Mouse (Mus musculus) testis, postnatal 10 days (tissue): ENCODE results near the gene Anapc4.
A peak's percentile ranks its signal among the peaks of the same experiment; 100 is the strongest.

Experiments used
- DNase-seq: peaks from one replicate; pipeline ENCODE4 v3.0.0; 2021; ENCODE audit warnings: low spot score

Anapc4 gene

DNA sequence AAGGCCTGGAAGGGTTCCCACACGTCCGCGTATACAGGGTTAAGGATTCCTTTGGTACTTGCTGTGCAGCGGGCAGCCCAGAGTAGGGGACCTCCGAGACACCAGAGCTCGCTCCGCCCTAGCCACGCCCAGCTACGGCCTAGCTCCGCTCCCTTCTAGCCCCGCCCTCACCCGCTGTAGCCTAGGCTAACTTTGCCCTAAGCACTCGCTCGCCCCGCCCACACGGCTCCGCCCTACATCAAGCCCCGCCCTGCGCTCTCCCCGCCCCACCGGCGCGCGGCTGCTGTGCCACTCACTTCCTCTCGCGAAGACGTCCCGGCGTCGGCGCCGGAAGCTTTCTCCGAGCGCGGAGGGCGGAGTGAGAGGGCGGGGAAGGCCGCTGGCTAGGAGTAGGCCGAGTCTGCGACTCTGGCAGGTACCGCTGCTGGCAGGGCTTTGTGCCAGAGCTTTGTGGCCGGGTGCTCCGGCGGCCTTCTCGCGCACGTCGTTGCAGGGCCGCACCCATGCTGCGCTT is at the start of gene Anapc4:
Anapc4 (plus strand) TSS at position 252 of the 514 bp plus-strand sequence.
- DNase-seq, result peak; percentile 100

DNA sequence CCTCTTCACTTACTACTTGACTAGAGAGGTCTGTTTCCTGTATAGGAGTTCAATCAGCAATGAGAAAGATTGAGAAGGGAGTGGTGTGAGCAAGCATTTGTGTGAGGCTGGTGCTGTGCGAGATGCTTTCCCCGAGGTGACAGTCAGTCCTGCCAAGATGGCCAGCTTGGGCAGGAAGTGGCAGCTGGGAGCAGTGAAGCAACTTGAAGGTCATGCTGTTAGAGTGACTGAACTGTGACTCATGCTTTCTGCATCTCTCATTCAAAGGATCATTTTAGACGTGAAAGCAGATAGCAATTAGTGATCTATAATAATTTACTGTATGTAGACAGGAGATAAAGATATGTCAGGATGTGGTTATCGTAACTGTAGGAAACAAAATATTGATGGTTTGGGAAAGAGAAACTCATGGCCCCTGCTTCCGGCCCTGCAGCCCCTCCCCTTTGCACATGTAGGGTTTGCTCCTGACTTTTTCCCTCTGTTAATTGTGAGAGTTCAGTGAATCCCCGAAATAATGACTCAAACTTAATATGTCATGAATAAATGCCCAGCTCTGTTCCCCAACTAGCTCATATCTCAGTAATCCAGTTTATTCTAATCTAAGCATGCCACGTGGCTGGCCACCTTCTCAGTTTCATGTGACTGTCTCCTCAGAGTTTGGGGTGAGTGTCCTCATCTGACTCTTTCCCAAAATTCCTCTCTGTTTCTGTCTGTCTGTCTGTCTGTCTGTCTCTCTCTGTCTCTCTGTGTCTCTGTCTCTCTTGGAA is 47.1 kb upstream of the Anapc4 start:
- no peak for DNase-seq

DNA sequence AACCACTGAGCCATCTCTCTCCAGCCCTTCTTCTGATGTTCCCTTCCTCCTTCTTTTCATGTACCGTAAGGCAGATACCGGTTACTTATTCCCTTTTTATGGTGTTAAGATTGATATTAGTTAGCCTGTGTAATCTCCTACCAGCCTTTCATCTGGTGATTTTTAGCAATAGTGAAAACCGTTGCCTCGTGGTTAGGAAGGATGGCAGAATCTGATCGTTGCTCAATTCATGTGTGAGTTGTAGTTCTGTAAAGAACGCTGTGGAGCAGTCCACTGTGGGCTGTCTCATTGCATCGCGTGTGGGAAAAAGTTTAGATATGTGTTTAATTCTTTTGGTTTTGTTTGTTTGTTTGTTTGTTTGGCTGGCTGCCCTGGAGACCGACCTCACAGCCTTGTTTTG is 40.6 kb upstream of the Anapc4 start:
- no peak for DNase-seq

DNA sequence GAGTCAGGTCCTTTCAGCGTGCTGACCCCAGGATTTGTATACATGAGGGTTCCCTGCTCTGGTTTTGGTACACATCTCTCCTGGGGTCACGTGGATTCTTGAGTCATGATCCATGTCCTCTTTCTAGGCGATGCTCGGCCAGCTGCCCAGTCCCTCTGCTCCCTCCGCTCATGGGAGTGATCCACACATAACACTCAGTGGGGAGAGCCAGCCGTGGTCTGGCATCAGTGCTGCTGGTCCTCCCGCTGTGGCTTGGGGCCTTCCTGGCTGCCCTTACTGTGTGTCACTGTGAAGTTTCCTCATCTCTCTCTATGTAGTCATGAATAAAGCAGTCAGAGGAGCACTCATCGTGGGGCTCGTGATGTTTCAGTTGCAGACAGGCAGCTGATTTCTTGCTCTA is 39.7 kb upstream of the Anapc4 start:
- no peak for DNase-seq

DNA sequence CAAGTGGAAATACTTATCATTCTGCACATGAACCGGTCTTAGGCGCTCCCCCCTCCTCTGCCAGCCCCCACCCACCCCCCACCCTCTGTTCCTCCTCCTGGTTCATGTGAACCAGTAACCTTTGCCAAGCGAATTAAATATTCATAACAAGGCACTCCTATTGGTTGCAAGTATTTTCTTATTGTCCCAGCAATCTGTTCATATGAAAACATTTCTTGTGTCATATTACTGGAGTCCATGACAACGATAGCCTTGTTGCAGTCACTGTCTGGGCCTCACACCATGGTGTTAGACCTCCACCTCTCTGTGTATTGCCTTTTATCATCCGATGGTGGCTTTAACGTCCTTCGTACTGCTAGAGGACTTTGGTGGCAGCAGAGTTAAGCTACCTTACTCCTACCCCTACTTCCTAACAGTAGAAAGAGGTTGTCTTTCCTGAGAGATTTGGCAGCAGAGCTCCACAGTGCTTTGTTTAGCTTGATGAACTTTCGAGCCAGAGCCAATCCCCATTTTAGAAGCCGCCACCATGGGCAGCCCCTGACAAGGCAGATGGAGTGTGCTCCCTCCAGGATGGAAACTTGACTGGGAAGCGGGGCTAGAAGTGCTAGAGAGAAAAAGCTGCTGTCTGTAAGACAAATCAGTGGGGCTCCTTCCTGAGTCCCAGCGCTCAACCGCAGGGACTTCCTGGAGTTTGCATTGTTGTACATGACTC is 34.4 kb upstream of the Anapc4 start:
- DNase-seq, result no peak

DNA sequence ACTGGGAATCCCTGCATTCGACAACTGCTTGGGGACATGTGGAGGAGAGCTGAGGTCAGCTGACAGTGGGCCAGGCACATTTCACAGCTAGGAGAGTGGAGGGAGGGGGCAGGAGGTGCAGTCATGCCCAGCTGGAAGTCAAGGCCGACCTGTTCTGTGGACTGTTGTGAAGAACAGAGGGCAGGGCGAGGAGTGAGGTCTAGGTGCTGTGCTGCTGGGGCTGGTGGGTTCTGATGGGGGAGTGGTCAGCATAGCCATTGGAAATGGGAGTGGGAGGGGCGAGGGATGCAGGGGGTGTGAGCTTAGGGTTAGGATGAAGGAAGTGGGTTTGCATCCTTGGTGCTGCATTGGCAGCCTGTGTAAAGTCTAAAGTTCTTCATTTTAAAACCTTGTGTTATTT is 28.0 kb upstream of the Anapc4 start:
- DNase-seq, result no peak

DNA sequence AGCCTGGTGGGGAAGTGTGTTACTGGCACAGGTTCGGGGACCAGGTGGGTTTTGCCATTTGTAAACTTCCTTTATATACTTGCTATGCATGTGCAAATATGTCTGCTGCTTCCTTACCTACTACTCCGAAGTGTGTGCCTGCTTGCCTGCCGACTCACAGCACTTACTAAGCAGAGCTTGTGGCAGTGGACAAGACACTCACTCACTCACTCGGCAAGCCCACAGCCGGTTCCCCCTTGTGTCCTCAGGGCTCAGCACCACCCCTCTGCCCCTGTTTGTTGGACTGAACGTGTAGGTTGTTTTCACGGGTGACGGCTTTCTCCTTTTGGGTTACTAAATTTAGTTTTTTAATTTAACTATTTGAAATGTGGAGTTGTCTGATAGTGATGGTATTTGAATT is 27.5 kb upstream of the Anapc4 start:
- DNase-seq, result no peak

DNA sequence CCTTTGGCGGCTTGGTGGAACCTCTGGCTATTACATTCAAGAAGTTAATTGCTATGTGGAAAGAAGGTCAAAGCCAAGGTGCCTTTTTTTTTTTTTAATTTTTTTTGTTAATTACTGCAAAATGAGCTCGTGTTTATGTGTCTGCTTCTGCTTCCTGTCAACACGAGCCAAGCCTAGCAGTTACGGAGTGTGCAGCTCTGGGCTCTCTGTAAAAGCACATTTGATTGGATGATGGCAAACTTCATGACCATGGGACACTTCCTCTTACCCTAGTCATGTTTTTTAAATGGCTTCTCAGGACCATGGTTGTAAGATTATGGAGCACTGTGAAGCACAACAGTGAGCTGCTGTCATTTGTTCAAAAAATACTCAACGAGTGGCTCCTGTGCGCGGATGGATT is 26.8 kb upstream of the Anapc4 start:
- DNase-seq, result no peak

DNA sequence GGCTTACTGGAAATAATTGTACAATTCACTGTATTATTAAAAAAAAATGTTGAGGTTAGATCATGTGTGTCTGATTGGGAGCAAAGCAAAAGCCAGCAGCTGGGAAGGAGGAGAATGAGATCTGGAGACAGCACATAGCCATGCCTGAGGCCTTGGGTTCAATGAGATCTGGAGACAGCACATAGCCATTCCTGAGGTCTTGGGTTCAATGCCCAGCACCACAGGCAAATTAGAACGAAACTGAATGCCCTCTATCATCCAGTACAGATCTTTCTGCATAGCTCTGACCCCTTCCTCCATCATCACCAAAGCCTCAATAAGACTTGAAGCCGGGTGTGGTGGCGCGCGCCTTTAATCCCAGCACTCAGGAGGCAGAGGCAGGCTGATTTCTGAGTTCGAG is 23.4 kb upstream of the Anapc4 start:
- no peak for DNase-seq

DNA sequence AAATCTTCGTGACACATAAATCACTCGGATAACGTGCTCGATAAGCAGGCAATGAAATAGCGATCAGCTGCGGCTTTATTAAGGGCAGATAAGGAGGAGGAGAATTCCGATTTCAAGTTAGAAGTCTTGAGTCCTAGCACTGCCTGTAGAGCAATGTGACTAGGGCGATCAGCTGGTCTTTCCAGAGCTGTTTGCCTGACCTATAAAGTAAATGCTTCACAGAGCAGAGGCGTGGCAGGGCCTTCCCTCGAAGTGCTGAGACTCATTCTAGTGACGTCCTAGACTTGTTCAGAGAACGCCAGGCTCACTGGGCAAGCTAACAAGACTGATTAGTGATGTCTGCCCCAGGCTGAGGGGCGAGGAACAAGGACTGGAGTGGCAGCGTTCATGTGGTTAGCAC is 22.8 kb upstream of the Anapc4 start:
- no peak for DNase-seq

DNA sequence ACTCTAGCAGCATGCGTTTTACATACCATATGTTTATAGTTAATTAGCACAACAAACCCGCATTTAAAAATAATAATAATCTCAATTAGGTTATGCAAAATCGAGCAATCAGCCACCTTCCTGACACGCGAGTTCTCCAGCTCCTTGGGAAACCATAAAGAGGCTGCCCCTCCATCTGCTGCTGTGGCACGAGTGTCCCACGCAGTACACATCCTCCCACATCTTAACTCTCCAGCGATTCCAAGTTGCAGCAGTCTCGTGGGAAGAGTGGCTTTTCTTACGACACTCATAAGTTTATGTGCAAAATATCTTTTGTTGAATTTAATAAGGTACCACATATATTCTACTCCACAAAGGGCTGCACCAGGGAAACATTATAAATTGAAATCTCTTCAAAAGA is 21.4 kb upstream of the Anapc4 start:
- no peak for DNase-seq

DNA sequence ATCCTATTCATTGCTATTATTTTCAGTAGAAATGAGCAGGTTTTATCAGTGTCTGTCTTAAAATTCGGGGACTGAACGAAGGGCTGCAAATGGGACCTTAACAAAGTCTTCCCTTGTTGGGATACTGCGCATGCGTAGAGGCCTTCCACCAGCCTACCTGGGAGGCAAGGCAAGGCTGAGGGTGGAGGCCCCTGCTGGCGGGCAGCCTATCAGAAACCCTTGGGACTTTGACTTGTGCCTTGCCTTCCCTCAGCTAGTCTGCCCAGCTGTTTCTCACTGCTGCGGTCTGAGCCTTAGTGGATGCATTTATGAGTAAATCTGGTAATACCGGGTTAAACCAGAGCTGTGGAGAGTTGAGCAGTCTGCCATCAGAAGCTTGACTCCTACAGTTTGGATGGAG is 20.5 kb upstream of the Anapc4 start:
- DNase-seq, result no peak

DNA sequence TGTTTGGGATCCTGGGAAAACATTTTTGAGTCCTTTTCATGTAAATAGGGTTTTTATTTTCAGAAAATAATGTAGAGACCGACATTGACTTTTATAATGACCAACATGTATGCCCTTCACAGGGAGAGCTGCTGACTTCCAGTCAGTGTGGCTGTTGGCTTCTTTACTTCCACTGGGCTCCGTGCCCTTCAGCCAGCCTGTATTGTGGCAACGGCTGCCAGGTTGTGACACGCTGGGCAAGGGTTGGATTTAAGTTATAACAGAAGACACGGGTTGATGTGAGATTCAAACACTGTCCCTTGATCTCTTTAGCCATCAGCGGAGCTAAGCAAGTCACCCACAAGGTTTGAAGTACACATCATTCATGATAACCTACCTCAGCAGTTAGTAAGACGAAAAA is 15.1 kb upstream of the Anapc4 start:
- no peak for DNase-seq

DNA sequence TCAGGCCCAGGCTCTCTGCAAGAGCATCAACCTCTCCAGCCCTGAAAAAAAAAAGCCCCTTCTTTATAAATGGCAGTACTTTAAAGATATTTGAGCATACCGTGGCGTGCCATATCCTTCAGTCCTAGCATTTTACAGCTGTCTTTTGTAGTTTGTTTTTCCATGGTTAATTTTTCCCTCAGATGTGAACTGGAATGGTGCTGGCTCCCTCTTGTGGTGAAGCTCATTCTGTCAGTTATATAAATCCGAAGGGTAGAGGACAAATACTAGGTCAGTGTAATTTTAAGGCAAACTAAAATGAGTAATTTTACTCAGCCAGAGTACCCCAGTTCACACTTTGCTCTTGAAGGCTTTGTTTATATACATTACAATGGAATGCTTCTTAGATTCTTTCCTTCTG is 12.1 kb upstream of the Anapc4 start:
- peak; percentile 63 for DNase-seq

DNA sequence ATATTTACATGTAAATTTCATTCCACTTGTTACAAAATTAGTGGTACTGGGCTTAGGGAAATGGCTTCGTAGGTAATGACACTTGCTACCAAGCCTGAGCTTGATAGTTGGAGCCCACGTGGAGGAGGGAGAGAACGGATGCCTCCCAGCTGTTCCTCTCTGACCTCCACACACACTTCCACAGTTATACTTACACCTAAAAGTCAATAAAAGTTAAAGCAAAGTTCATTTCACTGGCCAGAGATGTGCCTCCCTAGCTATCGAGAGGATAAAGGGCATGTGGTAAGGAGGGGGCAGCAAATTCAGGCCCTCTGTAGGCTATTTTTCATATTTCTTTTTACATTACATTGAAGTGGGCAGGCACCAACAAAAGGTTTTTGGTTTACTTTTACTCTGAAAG is 5.9 kb upstream of the Anapc4 start:
- no peak for DNase-seq

DNA sequence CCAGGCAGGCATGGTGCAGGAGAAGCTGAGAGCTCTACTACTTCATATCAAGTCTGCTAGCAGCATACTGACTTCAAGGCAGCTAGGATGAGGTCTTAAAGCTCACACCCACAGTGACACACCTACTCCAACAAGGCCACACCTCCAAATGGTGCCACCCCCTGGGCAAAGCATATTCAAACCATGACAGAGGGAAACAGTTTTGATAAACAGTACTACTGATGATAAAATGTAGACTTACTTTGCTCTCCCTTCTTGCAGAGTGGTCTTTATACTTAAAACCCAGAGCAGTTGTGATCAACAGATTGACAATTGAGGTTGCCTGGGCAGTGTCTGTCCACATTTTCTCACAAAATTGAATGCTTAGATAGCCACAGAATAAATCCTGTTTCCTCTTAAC is 807 bp upstream of the Anapc4 start:
- DNase-seq, result no peak

DNA sequence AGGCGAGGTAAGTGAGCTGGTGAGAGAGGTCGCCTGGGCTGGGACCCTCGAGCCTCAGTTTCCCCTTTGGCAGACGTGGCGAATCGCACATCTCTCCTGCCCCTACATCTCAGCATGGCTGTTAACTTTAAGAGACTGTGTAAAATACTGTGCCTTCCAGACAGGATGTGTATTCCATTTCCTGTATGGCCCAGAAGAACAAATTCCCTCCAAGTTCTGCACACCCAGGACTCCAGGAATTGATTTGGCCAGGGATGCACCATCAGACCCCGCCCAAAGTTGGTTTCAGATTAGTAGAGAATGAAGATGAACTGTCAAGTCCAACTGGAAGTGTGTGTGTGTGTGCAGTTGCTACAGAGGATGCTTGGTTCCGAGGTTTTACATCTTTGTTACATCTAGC is 574 bp downstream of the Anapc4 start:
- no peak for DNase-seq

DNA sequence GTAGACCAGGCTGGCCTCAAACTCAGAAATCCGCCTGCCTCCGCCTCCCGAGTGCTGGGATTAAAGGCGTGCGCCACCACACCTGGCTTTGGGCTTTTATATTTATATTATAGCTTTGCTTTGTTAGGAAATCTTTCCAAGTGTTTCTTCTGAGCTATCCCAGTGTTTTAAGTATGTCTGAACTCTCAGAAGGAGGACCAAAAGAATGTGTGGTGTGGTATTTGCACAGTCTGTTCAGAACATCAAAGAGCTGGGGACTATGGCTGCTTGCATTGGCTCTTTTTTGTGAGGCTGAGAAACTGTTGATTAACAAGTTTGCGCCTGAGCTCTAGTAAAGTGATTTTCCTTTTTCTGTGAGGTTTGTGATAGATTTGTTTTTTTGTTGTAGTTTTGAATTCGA is 10.5 kb downstream of the Anapc4 start:
- DNase-seq, result no peak

DNA sequence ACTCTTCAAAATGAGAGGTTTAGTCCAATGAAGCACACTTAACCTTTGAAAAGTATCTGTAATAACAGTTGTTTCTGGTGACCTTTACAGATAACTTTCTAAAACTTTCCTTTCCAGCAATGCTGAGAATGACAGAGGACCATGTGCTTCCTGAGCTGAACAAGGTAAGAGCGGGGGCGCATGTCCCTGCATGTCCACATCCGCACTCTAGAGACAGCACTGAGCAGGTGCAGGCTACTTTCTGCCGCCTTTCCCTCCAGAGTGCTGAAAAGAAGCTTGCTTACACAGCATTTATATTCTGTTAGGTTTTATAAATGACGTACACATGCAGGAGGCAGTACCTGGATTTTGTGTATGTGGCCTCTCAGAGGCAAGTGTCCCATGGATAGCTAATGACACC is 21.9 kb downstream of the Anapc4 start:
- DNase-seq, result no peak

DNA sequence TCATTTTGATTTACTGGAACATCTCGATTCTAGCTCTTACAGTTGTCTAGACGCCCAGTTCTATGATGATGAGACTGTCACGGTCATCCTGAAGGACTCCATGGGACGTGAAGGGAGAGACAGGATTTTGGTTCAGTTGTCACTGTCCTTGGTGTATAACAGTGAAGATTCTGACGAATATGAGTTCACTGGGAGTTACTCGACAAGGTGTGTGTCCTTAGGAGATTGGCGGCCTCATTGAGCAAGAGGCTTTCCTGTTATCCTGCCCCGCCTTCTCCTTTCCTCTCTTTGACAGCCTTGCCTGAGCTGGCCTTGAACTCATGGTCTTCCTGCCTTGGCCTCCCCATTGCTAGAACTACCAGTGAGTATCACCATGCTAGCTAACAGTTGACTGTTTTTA is 30.6 kb downstream of the Anapc4 start:
- no peak for DNase-seq

DNA sequence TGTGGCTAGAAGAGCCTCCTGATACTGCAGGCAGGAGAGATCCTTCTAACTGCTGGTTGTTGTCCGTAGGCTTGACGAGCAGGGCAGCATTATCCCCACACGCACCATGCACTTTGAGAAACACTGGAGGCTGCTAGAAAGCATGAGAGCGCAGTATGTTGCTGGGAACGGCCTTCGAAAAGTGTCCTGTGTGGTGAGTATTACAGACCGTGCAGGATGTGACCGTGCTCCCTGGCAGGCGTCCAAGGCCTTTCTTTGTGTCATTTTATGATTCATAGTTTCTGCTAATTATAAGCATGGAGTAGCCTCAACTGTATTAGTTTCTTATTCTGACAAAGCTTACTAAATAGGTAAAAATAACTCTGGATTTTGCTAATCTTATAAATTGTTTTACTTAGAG is 32.0 kb downstream of the Anapc4 start:
- peak; percentile 83 for DNase-seq

DNA sequence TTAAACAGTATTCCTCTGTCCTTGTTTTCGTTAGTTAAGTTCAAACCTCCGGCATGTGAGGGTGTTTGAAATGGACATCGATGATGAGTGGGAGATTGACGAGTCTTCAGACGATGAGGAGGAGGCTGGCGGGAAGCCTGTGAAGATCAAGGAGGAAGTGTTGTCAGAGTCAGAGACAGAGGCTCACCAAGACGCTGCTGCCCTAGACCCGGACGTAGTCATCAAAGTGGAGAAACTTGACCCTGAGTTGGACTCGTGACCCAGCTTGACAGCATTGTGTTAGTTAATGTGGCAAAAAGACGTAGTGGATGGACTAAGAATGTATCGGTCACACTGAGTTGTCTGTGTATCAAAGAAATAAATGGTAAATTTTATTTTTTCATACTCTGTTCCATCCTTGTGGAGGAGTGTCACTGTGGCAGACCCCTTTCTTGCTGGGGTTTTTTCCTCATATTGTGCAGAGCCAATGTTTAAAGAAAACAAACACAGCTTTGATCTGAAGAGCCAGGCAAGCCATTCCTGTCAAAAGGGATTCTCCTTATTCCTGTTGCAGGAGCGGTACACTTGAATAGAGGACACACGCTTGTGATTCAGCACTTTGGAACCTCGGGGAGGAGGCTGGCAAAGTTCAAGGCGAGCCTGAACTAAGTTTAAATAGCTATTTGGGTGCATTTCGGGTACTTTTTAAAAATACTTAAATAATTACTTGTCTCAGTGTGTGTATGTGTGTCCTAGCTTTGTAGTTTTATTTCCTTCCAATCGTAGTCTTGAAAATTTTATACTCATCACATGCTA is 32.7 kb downstream of the Anapc4 start:
- no peak for DNase-seq
